In the genomic region with DNA sequence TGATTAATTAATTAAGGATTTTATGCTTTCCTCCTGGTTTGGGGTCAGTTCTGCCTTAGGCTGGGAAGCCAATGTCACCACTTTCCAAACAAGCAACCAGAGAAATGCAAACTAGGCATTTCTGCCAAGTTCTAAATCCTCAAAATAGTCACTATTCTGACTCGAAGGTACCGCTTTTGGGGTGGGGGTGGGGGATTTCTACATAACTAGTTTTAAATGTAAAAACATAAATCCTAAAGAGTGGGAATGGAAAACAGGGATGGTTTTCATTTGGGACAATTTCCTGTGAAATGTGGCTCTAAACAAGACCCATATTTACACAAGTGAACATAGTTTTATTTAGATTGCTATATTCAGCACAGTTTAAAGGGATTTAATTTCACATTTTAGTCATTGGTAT, we compare ENCODE assay signal across 28 mouse cellular contexts. TPM values are rescaled to one million over a fixed set of nuclear protein-coding genes. Genes with fewer than 3 reads are reported as not detected.
DNase-seq lines count a peak whose midpoint lies in the region; ATAC-seq lines count a peak whose summit lies in the region.
"Had no signal": no experiment of that assay in that cellular context is flagged by ENCODE, and none has a peak within 500 bp of the region (broad histone marks: within the 10 kb centered on the region; RNA-seq: fewer than 3 reads in every experiment).

No protein-coding gene starts in this region.

- peak; percentile 67; the same call in 1 of the 2 replicates for ATAC-seq in limb, embryonic 11.5 days (ENCODE audit: insufficient number of reproducible peaks, low FRiP score, low TSS enrichment, low read depth)
- no peak for ATAC-seq in embryonic facial prominence, embryonic 13.5 days (ENCODE audit: insufficient number of reproducible peaks, insufficient read depth, low FRiP score, low TSS enrichment, low read depth)
- ATAC-seq: activated CD4-positive, CD25-positive, alpha-beta regulatory T cell, adult 4 months; forebrain, embryonic 13.5 days; forebrain, embryonic 16.5 days; hindbrain, postnatal 0 days; intestine, postnatal 0 days had no signal

- no peak overlapping the region for H3K4me2 ChIP-seq in limb, embryonic 11.5 days (ENCODE audit: low read depth, severe bottlenecking)
- no peak overlapping the region for H3K4me2 ChIP-seq in embryonic facial prominence, embryonic 13.5 days
- H3K4me2 ChIP-seq: forebrain, embryonic 13.5 days; heart, embryonic 12.5 days; heart, embryonic 15.5 days; hindbrain, embryonic 14.5 days had no signal

- 39% methylated on average over 2 of the region's 2 CpGs for WGBS in limb, embryonic 11.5 days
- WGBS in limb, embryonic 10.5 days = 33% methylated on average over 2 of the region's 2 CpGs
- 24% methylated on average over 2 of the region's 2 CpGs for WGBS in embryonic facial prominence, embryonic 13.5 days

- no peaks in the 10 kb centered on the region for H3K4me1 ChIP-seq in limb, embryonic 11.5 days (ENCODE audit: control insufficient read depth, insufficient read depth, low read length)
- peaks cover 24% of the 10 kb centered on the region for H3K4me1 ChIP-seq in limb, embryonic 10.5 days
- peaks cover 3% of the 10 kb centered on the region; the same call in 1 of the 2 replicates for H3K4me1 ChIP-seq in embryonic facial prominence, embryonic 13.5 days
- H3K4me1 ChIP-seq: forebrain, embryonic 10.5 days; forebrain, embryonic 13.5 days; heart, embryonic 12.5 days; heart, embryonic 15.5 days had no signal

- H3K27me3 ChIP-seq in limb, embryonic 11.5 days (ENCODE audit: control insufficient read depth, insufficient read depth, low read length) = no peaks in the 10 kb centered on the region
- no peaks in the 10 kb centered on the region for H3K27me3 ChIP-seq in limb, embryonic 10.5 days (ENCODE audit: low read depth, poor library complexity, severe bottlenecking)
- no peaks in the 10 kb centered on the region for H3K27me3 ChIP-seq in embryonic facial prominence, embryonic 13.5 days
- H3K27me3 ChIP-seq: forebrain, embryonic 13.5 days; heart, embryonic 12.5 days; heart, embryonic 15.5 days had no signal

- H3K9ac ChIP-seq in limb, embryonic 11.5 days (ENCODE audit: low read length) = no peak overlapping the region
- H3K9ac ChIP-seq in embryonic facial prominence, embryonic 13.5 days = no peak overlapping the region
- H3K9ac ChIP-seq: forebrain, embryonic 13.5 days; heart, embryonic 12.5 days; heart, embryonic 15.5 days; hindbrain, embryonic 14.5 days had no signal

- no peak overlapping the region for H3K27ac ChIP-seq in limb, embryonic 11.5 days (replicated peaks; ENCODE audit: low read depth, low read length)
- no peak overlapping the region for H3K27ac ChIP-seq in limb, embryonic 10.5 days
- peak overlapping the region; percentile 44; the same call in 1 of the 2 replicates for H3K27ac ChIP-seq in embryonic facial prominence, embryonic 13.5 days
- H3K27ac ChIP-seq: forebrain, embryonic 10.5 days; forebrain, embryonic 13.5 days; gastrocnemius, adult 2 months; heart, embryonic 15.5 days; hindbrain, embryonic 14.5 days; hindbrain, postnatal 0 days had no signal

- no peak overlapping the region for H3K4me3 ChIP-seq in limb, embryonic 11.5 days (ENCODE audit: low read depth, low read length)
- H3K4me3 ChIP-seq in limb, embryonic 10.5 days = no peak overlapping the region
- H3K4me3 ChIP-seq in embryonic facial prominence, embryonic 13.5 days = no peak overlapping the region
- H3K4me3 ChIP-seq: forebrain, embryonic 10.5 days; forebrain, embryonic 13.5 days; gastrocnemius, adult 2 months; heart, embryonic 12.5 days; heart, embryonic 15.5 days had no signal

- DNase-seq in limb, embryonic 11.5 days (ENCODE audit: low spot score) = no peak
- no peak for DNase-seq in limb, embryonic 10.5 days (ENCODE audit: low spot score)
- DNase-seq in forelimb bud, embryonic 11.5 days (ENCODE audit: low read depth, low spot score) = peak; percentile 69
- DNase-seq in adrenal gland, postnatal 4 days (ENCODE audit: low spot score in 2 of 2) = no peak
- DNase-seq in ovary, postnatal 14 days (ENCODE audit: low spot score) = no peak
- DNase-seq in heart, postnatal 10 days = no peak
- DNase-seq: adrenal gland, postnatal 10 days; adrenal gland, postnatal 36 days; B cell, adult 2 months; cerebellum, adult 11 months; cerebellum, adult 2 months; cerebellum, adult 9-11 months; cerebellum, postnatal 25 days; gastrocnemius, adult 2 months; gastrocnemius, postnatal 25 days; heart, adult 18-20 months; heart, postnatal 14 days; heart, postnatal 4 days had no signal

- no peaks in the 10 kb centered on the region for H3K36me3 ChIP-seq in limb, embryonic 11.5 days (ENCODE audit: control insufficient read depth, insufficient read depth, low read length)
- H3K36me3 ChIP-seq in limb, embryonic 10.5 days = peaks cover 4% of the 10 kb centered on the region; the same call in 1 of the 2 replicates
- H3K36me3 ChIP-seq in embryonic facial prominence, embryonic 13.5 days = no peaks in the 10 kb centered on the region
- H3K36me3 ChIP-seq: forebrain, embryonic 10.5 days; heart, embryonic 15.5 days had no signal

- no peaks in the 10 kb centered on the region for H3K9me3 ChIP-seq in limb, embryonic 11.5 days (ENCODE audit: control insufficient read depth, low read length)
- no peaks in the 10 kb centered on the region for H3K9me3 ChIP-seq in limb, embryonic 10.5 days (replicated peaks)
- no peaks in the 10 kb centered on the region for H3K9me3 ChIP-seq in embryonic facial prominence, embryonic 13.5 days
- H3K9me3 ChIP-seq: forebrain, embryonic 10.5 days; forebrain, embryonic 13.5 days; heart, embryonic 15.5 days had no signal

- intact Hi-C loops in heart, postnatal 10 days (cut with DNase I) = no loop called here

RNA-seq across cellular contexts. Expression of a gene that starts 53.9 kb away (rescaled TPM):
- polyA plus RNA-seq in limb, embryonic 11.5 days (2014; fragmentation: Nextera tagmentation; extraction: Ambion mirVana) = 25.0 and 25.3 TPM in 2 replicates
- polyA plus RNA-seq in limb, embryonic 10.5 days (2016; fragmentation: Nextera tagmentation; extraction: Ambion mirVana) = 23.3 and 24.5 TPM in 2 replicates
- 17.3 and 18.9 TPM in 2 replicates for polyA plus RNA-seq in embryonic facial prominence, embryonic 13.5 days (2015; fragmentation: Nextera tagmentation; extraction: Ambion mirVana)
- total RNA-seq in adrenal gland, postnatal 4 days (2021) = 10 to 100 TPM; 22.0 to 26.5 TPM
- 10 to 100 TPM; 43.0 to 44.7 TPM for total RNA-seq in heart, postnatal 10 days (2021)

RNA-seq across cellular contexts. Expression of a gene that starts 54.0 kb away (rescaled TPM):
- polyA plus RNA-seq in limb, embryonic 11.5 days (2014; fragmentation: Nextera tagmentation; extraction: Ambion mirVana) = 13.5 and 14.1 TPM in 2 replicates
- polyA plus RNA-seq in limb, embryonic 10.5 days (2016; fragmentation: Nextera tagmentation; extraction: Ambion mirVana) = 8.6 and 10.8 TPM in 2 replicates
- polyA plus RNA-seq in embryonic facial prominence, embryonic 13.5 days (2015; fragmentation: Nextera tagmentation; extraction: Ambion mirVana) = 10.9 and 13.7 TPM in 2 replicates
- total RNA-seq in adrenal gland, postnatal 4 days (2021) = 10 to 100 TPM; 18.6 to 18.7 TPM
- 1 to 10 TPM; 6.0 to 6.8 TPM for total RNA-seq in heart, postnatal 10 days (2021)
